ENCODE assay signal across 8 mouse cellular contexts in the genomic region with DNA sequence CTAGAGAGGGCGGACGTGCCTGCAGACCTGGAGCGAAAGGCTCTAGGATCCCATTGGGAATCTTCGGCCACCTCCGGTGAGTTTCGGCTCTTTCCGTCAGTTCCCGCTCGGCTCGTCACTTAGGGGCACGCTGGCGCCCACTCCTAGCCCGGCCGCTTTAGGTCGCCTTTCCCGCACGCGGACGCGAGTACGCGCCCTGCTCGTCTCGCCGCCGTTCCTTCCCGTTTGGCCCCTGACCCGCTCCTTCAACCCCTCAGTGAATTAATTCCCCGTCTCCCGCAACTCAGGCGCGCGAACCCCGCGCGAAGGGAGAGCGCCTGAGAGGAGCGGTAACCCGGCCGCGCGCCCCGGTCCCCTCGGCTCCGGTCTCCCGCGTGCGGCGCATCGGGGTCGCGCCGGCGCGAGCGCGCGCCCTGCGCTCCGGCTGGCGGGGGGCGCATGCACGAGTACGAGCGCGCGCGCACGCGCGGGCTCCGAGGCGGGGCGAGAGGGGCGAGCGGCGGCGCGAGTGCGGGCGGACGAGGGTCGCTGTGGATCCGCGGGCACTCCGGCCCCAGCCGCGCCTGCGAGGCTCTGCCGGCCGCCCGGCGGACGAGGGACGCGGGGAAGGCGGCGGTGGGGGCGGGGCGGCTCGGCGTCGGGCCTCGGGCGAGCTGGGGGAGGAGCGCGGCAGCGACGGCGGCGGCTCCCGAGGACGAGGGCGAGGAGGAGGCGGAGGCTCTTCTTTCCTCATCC. TPM values are rescaled to one million over a fixed set of nuclear protein-coding genes. Genes with fewer than 3 reads are reported as not detected.
DNase-seq lines count a peak whose midpoint lies in the region; ATAC-seq and TF ChIP-seq lines count a peak whose summit lies in the region.

No protein-coding gene starts in this region.

- peak; percentile 94 for DNase-seq in adrenal gland, postnatal 10 days
- peak; percentile 91 for DNase-seq in embryo, embryonic 11.5 days (ENCODE audit: low read depth, low spot score)
- peak; percentile 78 for DNase-seq in kidney, adult 11 months
- DNase-seq in left cerebral cortex, postnatal 4 days, result peak; percentile 91
- peak; percentile 100 for DNase-seq in midbrain, embryonic 11.5 days (ENCODE audit: low spot score, missing footprints)
- peak in 1 of 2 experiments; percentile 6 for DNase-seq in spleen, adult 2 months (ENCODE audit: low read depth in 1 of 2, low spot score in 2 of 2)

- TF ChIP-seq POLR2A in spleen, adult 2 months (IDR thresholded peaks at IDR 0.05; ENCODE audit: low read depth, low read length), result no peak

- H3K27me3 ChIP-seq in midbrain, embryonic 11.5 days (ENCODE audit: control insufficient read depth, insufficient read depth, low read length), result no peaks in the 10 kb centered on the region
- peaks cover 15% of the 10 kb centered on the region for H3K27me3 ChIP-seq in spleen, adult 2 months (ENCODE audit: control insufficient read depth, insufficient read depth, low read length)

- H3K9me3 ChIP-seq in midbrain, embryonic 11.5 days (ENCODE audit: control insufficient read depth, low read length), result no peaks in the 10 kb centered on the region

- H3K4me2 ChIP-seq in midbrain, embryonic 11.5 days, result peak overlapping the region; percentile 69

- peak overlapping the region; percentile 93 for H3K27ac ChIP-seq in midbrain, embryonic 11.5 days (ENCODE audit: low read depth, low read length)
- peak overlapping the region; percentile 45; the same call in 1 of the 2 replicates for H3K27ac ChIP-seq in spleen, adult 2 months (ENCODE audit: insufficient read depth, low read length)

- peak overlapping the region; percentile 81 for H3K4me3 ChIP-seq in midbrain, embryonic 11.5 days (ENCODE audit: low read depth, low read length)
- H3K4me3 ChIP-seq in spleen, adult 2 months (ENCODE audit: extremely low read depth, insufficient read depth, insufficient read length), result peak overlapping the region; percentile 61

- TF ChIP-seq CTCF in spleen, adult 2 months (IDR thresholded peaks at IDR 0.05; ENCODE audit: extremely low read depth, insufficient read depth, insufficient read length, insufficient replicate concordance), result no peak

- WGBS in midbrain, embryonic 11.5 days, result under 1% methylated on average over 80 of the region's 115 CpGs
- WGBS in spleen, adult 2 months, result 1% methylated on average over 115 of the region's 115 CpGs

- ATAC-seq in granulocyte monocyte progenitor cell, adult 5-6 weeks (replicated peaks; ENCODE audit: poor library complexity, severe bottlenecking), result peak; percentile 33
- peak; percentile 92 for ATAC-seq in midbrain, embryonic 11.5 days (ENCODE audit: low FRiP score)
- no peak for ATAC-seq in inflammation-experienced regulatory T-cells, adult 6 months

- intact Hi-C loops in left cerebral cortex, postnatal 4 days (cut with DNase I), result no loop called here

- peaks cover 19% of the 10 kb centered on the region for H3K4me1 ChIP-seq in midbrain, embryonic 11.5 days (ENCODE audit: control insufficient read depth, insufficient read depth, low read length)
- H3K4me1 ChIP-seq in spleen, adult 2 months (ENCODE audit: control insufficient read depth, insufficient read depth, insufficient read length), result peaks cover 3% of the 10 kb centered on the region; the same call in 1 of the 2 replicates

- H3K36me3 ChIP-seq in midbrain, embryonic 11.5 days (ENCODE audit: control insufficient read depth, insufficient read depth, low read length), result no peaks in the 10 kb centered on the region
- H3K36me3 ChIP-seq in spleen, adult 2 months (ENCODE audit: control insufficient read depth, insufficient read depth, low read length), result no peaks in the 10 kb centered on the region

- H3K9ac ChIP-seq in midbrain, embryonic 11.5 days (ENCODE audit: low read length), result peak overlapping the region; percentile 93

RNA-seq across cellular contexts. Expression of gene Spats2, which starts 0.5 kb away (rescaled TPM):
- total RNA-seq in adrenal gland, postnatal 10 days (2021), result 10 to 100 TPM; 19.2 to 21.5 TPM
- total RNA-seq in granulocyte monocyte progenitor cell, adult 5-6 weeks (2014; fragmentation: Nextera tagmentation), result 0.85 TPM in 1 of 2 replicates, not detected in the other
- total RNA-seq in granulocyte monocyte progenitor cell, adult 5-6 weeks (2017), result 0.46 and 1.0 TPM in 2 replicates
- total RNA-seq in left cerebral cortex, postnatal 4 days (2021), result 10 to 100 TPM; 39.7 to 46.0 TPM
- 58.8 and 65.6 TPM in 2 replicates for polyA plus RNA-seq in midbrain, embryonic 11.5 days (2014; fragmentation: Nextera tagmentation; extraction: Ambion mirVana)
- polyA plus RNA-seq in spleen, adult 2 months (2012; rRNA removed), result 1.5 and 2.2 TPM in 2 replicates
- under 1 TPM in 1 of 3 experiments, not detected in 2; 0.17 TPM for polyA plus RNA-seq in inflammation-experienced regulatory T-cells, adult 6 months (2017; shearing (Covaris generic))

RNA-seq across cellular contexts. Expression of gene Dnajc22, which starts 33.3 kb away (rescaled TPM):
- total RNA-seq in adrenal gland, postnatal 10 days (2021), result 10 to 100 TPM; 15.0 to 21.8 TPM
- not detected in 2 replicates for total RNA-seq in granulocyte monocyte progenitor cell, adult 5-6 weeks (2014; fragmentation: Nextera tagmentation)
- not detected in 2 replicates for total RNA-seq in granulocyte monocyte progenitor cell, adult 5-6 weeks (2017)
- total RNA-seq in left cerebral cortex, postnatal 4 days (2021), result under 1 TPM in 1 of 2 experiments, not detected in 1; 0.30 TPM
- polyA plus RNA-seq in midbrain, embryonic 11.5 days (2014; fragmentation: Nextera tagmentation; extraction: Ambion mirVana), result 0.46 and 0.50 TPM in 2 replicates
- polyA plus RNA-seq in spleen, adult 2 months (2012; rRNA removed), result 0.35 and 0.60 TPM in 2 replicates
- not detected for polyA plus RNA-seq in inflammation-experienced regulatory T-cells, adult 6 months (2017; shearing (Covaris generic))

RNA-seq across cellular contexts. Expression of gene C1ql4, which starts 38.6 kb away (rescaled TPM):
- under 1 TPM in 1 of 2 experiments, not detected in 1; 0.18 TPM for total RNA-seq in adrenal gland, postnatal 10 days (2021)
- total RNA-seq in granulocyte monocyte progenitor cell, adult 5-6 weeks (2014; fragmentation: Nextera tagmentation), result not detected in 2 replicates
- total RNA-seq in granulocyte monocyte progenitor cell, adult 5-6 weeks (2017), result not detected in 2 replicates
- total RNA-seq in left cerebral cortex, postnatal 4 days (2021), result not detected
- 5.0 and 6.2 TPM in 2 replicates for polyA plus RNA-seq in midbrain, embryonic 11.5 days (2014; fragmentation: Nextera tagmentation; extraction: Ambion mirVana)
- polyA plus RNA-seq in spleen, adult 2 months (2012; rRNA removed), result not detected in 2 replicates
- polyA plus RNA-seq in inflammation-experienced regulatory T-cells, adult 6 months (2017; shearing (Covaris generic)), result not detected

RNA-seq across cellular contexts. Expression of gene Troap, which starts 51.9 kb away (rescaled TPM):
- total RNA-seq in adrenal gland, postnatal 10 days (2021), result 1 to 10 TPM; 8.2 to 9.8 TPM
- total RNA-seq in granulocyte monocyte progenitor cell, adult 5-6 weeks (2014; fragmentation: Nextera tagmentation), result 11.0 and 44.6 TPM in 2 replicates
- total RNA-seq in granulocyte monocyte progenitor cell, adult 5-6 weeks (2017), result 21.5 and 24.9 TPM in 2 replicates
- total RNA-seq in left cerebral cortex, postnatal 4 days (2021), result 1 to 10 TPM; 4.7 to 5.8 TPM
- polyA plus RNA-seq in midbrain, embryonic 11.5 days (2014; fragmentation: Nextera tagmentation; extraction: Ambion mirVana), result 19.7 and 27.2 TPM in 2 replicates
- polyA plus RNA-seq in spleen, adult 2 months (2012; rRNA removed), result 5.9 and 7.5 TPM in 2 replicates
- polyA plus RNA-seq in inflammation-experienced regulatory T-cells, adult 6 months (2017; shearing (Covaris generic)), result 1 to 10 TPM in 2 of 3 experiments, under 1 TPM in 1; 0.92 to 9.3 (median 1.1) TPM

Comparison
In these comparisons a context has a peak if more than half of its experiments do, and no peak if none do; other contexts are left out.
1. RNA of gene Spats2, which starts 0.5 kb away (total RNA-seq): 39.7 to 46.0 TPM in left cerebral cortex, postnatal 4 days and 19.2 to 21.5 TPM in adrenal gland, postnatal 10 days; 0.46 to 1.0 TPM in granulocyte monocyte progenitor cell, adult 5-6 weeks; every median in the first group is over 4 times any median in the second.
2. RNA of gene Dnajc22, which starts 33.3 kb away (total RNA-seq): 15.0 to 21.8 TPM in adrenal gland, postnatal 10 days; 0.30 TPM in left cerebral cortex, postnatal 4 days and not detected in granulocyte monocyte progenitor cell, adult 5-6 weeks; every median in the first group is over 10 times any median in the second.